Mouse (Mus musculus): ENCODE measurements around the gene Foxred2. TPM values are rescaled to one million over a fixed set of nuclear protein-coding genes. Genes with fewer than 3 reads are reported as not detected.

The Foxred2 gene
- polyA plus RNA-seq, 1 experiment from 2014 or later, result 4.5 TPM

DNA sequence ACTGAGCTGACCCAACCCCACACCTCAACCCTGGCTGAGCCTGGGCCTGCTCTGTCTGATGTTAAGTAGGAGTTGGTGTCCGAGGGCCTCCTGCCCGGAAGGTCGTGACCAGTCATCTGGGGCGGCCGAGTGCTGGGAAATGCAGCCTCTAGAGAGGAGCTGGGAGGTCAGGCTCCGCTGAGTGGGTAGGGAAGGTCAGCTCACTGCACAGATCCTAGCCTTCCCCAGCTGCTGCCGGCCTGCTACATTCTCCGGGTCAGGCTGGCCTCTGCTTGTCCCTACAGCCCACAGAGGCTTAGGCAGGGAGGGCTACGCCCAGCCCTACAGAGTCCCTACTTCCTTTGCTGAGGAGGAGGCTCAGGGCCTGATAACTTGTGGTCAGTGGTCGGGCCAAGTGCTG is 50.0 kb downstream of the Foxred2 start:
- H3K9me3 ChIP-seq (ENCODE audit: control insufficient read depth, low read length), result no peaks in the 10 kb centered on the region
- WGBS, result 48% methylated on average over 10 of the region's 10 CpGs
- peaks cover 23% of the 10 kb centered on the region for H3K4me1 ChIP-seq (ENCODE audit: control insufficient read depth, insufficient read depth, low read length)
- H3K36me3 ChIP-seq (ENCODE audit: control insufficient read depth, insufficient read depth, low read length), result no peaks in the 10 kb centered on the region
- ATAC-seq (ENCODE audit: low read depth), result no peak
- H3K27me3 ChIP-seq (replicated peaks; ENCODE audit: control insufficient read depth, insufficient read depth, low read length), result no peaks in the 10 kb centered on the region
- H3K4me2 ChIP-seq (ENCODE audit: low read depth, low read length), result no peak overlapping the region
- H3K27ac ChIP-seq (replicated peaks; ENCODE audit: low read depth, low read length), result no peak overlapping the region
- H3K9ac ChIP-seq (ENCODE audit: low read depth, low read length), result no peak overlapping the region
- DNase-seq (ENCODE audit: low spot score), result no peak
- no peak overlapping the region for H3K4me3 ChIP-seq (ENCODE audit: low read depth, low read length)

DNA sequence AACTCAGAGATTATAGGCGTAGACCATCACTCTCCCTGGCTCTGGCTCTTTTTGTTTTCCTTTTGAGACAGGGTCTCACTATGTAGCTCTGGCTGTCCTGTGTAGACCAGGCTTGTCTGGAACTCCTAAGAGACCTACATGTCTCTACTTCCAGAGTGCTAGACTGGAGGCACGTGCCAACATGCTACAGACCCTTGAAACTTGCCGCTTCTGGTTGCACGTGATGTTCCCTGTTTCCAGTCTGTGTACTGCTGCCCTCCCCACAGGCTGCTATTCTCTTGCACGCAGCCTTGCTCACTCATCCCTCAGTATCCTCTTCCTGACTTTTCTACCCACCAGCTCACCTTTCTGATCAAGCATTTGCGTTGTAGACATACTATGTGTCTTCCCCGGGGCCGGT is 50.4 kb downstream of the Foxred2 start:
- no peaks in the 10 kb centered on the region for H3K9me3 ChIP-seq (ENCODE audit: control insufficient read depth, low read length)
- H3K36me3 ChIP-seq (ENCODE audit: control insufficient read depth, insufficient read depth, low read length), result no peaks in the 10 kb centered on the region
- peak overlapping the region; percentile 54 for H3K4me2 ChIP-seq (ENCODE audit: low read depth, low read length)
- H3K4me3 ChIP-seq (ENCODE audit: low read depth, low read length), result no peak overlapping the region
- DNase-seq (ENCODE audit: low spot score), result peak; percentile 59
- 74% methylated on average over 8 of the region's 8 CpGs for WGBS
- H3K4me1 ChIP-seq (ENCODE audit: control insufficient read depth, insufficient read depth, low read length), result peaks cover 23% of the 10 kb centered on the region
- no peak for ATAC-seq (ENCODE audit: low read depth)
- H3K27me3 ChIP-seq (replicated peaks; ENCODE audit: control insufficient read depth, insufficient read depth, low read length), result no peaks in the 10 kb centered on the region
- H3K9ac ChIP-seq (ENCODE audit: low read depth, low read length), result 0 out of 2 replicates have a peak overlapping the region, but pooled peaks have one; percentile 58
- no peak overlapping the region for H3K27ac ChIP-seq (replicated peaks; ENCODE audit: low read depth, low read length)

DNA sequence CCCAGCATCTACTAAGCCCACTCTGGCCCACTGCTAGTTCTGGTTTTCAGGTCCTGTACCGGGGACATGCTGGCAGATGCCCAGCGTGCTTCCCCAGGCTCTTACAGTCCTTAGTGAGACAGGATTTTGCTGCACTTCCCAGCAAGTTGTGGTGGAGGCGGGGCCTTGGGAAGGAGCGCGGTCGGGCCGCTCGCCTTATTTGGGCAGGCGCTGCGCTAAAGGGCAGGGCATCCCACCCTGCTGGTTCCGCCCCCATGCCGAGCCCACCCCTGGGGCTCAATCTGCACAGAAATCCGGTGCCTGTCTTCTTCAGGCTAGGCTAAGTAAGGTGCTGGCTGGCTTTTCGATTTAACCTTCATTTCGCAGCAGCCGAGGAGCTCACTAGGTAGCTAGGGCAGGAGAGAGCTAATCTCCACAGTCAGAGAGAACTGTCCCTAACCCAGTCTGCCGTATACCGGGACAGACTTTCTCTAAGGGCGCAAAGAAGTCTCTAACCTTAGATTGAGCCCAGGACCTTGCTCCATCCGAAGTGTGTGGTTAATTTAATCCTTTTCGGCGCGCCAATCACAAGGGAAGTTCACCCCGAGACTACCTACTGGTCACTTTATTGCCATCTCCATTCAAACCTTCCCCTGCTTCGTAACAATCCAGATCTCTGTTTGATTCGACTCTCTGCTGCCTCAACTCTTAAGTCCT is 51.1 kb downstream of the Foxred2 start:
- ATAC-seq (ENCODE audit: low read depth), result peak; percentile 91
- peak overlapping the region; percentile 58 for H3K9ac ChIP-seq (ENCODE audit: low read depth, low read length)
- peak overlapping the region; percentile 30 for H3K4me3 ChIP-seq (ENCODE audit: low read depth, low read length)
- H3K27me3 ChIP-seq (replicated peaks; ENCODE audit: control insufficient read depth, insufficient read depth, low read length), result no peaks in the 10 kb centered on the region
- WGBS, result 3% methylated on average over 24 of the region's 26 CpGs
- no peaks in the 10 kb centered on the region for H3K36me3 ChIP-seq (ENCODE audit: control insufficient read depth, insufficient read depth, low read length)
- DNase-seq (ENCODE audit: low spot score), result peak; percentile 94
- H3K4me1 ChIP-seq (ENCODE audit: control insufficient read depth, insufficient read depth, low read length), result peaks cover 23% of the 10 kb centered on the region
- H3K9me3 ChIP-seq (ENCODE audit: control insufficient read depth, low read length), result no peaks in the 10 kb centered on the region
- peak overlapping the region; percentile 54 for H3K4me2 ChIP-seq (ENCODE audit: low read depth, low read length)
- H3K27ac ChIP-seq (replicated peaks; ENCODE audit: low read depth, low read length), result peak overlapping the region; percentile 70

DNA sequence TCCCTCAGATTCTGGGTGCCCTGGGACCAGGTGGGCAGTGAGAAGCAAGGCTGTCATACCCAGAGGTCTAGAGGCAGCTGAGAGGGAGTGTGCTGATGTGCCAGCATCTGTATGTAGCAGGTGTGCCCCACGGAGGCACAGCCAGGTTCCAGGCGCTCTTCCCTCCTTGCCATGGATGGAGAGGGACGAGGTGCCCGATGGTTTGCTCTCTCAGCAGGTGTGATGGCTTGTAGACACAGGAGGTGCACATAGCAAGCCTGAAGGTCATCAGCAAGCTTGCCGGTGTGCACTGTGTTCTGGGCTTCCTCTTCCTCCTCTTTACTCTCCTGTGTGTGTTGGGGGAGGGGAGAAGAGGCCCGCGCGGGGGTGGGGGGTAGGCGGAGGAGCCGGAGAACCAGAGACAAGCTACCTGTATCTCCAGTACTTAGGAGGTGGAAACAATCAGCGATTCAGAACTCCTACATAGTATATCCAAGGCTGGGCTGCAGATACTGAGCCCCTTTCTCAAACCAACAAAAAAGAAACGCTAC is 52.1 kb downstream of the Foxred2 start:
- ATAC-seq (ENCODE audit: low read depth), result no peak
- Histone ChIP-seq H3K4me3 (ENCODE audit: low read depth, low read length) (no peak overlapping the region), H3K4me2 (ENCODE audit: low read depth, low read length) (peak overlapping the region; percentile 54; the same call in 1 of the 2 replicates), H3K36me3 (ENCODE audit: control insufficient read depth, insufficient read depth, low read length) (no peaks in the 10 kb centered on the region), H3K9ac (ENCODE audit: low read depth, low read length) (no peak overlapping the region), H3K4me1 (ENCODE audit: control insufficient read depth, insufficient read depth, low read length) (peaks cover 23% of the 10 kb centered on the region), H3K9me3 (ENCODE audit: control insufficient read depth, low read length) (no peaks in the 10 kb centered on the region), H3K27me3 (replicated peaks; ENCODE audit: control insufficient read depth, insufficient read depth, low read length) (no peaks in the 10 kb centered on the region), H3K27ac (replicated peaks; ENCODE audit: low read depth, low read length) (no peak overlapping the region)
- DNase-seq (ENCODE audit: low spot score), result no peak
- WGBS, result 25% methylated on average over 10 of the region's 12 CpGs

DNA sequence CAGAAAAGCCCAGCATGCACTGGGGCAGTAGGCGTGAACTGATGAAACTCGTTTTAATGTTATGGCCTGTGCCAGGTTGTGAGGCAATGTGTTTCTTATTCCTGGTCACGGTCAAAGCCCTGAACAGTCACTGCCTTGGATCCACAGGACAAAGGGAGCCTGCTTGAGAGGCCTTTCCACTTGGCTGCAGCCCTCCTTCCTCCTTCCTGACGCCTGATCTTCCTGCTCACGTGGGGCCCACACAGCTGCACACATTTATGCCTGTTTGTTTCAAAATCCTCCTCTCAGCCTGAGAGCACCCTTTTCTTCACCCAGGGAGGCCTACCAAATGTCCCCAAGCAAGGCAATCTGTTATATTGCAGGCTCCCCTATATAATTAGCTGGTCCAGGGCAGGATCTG is 53.3 kb downstream of the Foxred2 start:
- H3K27me3 ChIP-seq (replicated peaks; ENCODE audit: control insufficient read depth, insufficient read depth, low read length), result no peaks in the 10 kb centered on the region
- no peaks in the 10 kb centered on the region for H3K36me3 ChIP-seq (ENCODE audit: control insufficient read depth, insufficient read depth, low read length)
- H3K4me3 ChIP-seq (ENCODE audit: low read depth, low read length), result no peak overlapping the region
- ATAC-seq (ENCODE audit: low read depth), result no peak
- H3K9ac ChIP-seq (ENCODE audit: low read depth, low read length), result no peak overlapping the region
- no peak for DNase-seq (ENCODE audit: low spot score)
- WGBS, result 38% methylated on average over 5 of the region's 5 CpGs
- no peaks in the 10 kb centered on the region for H3K9me3 ChIP-seq (ENCODE audit: control insufficient read depth, low read length)
- H3K4me1 ChIP-seq (ENCODE audit: control insufficient read depth, insufficient read depth, low read length), result peaks cover 23% of the 10 kb centered on the region
- H3K4me2 ChIP-seq (ENCODE audit: low read depth, low read length), result no peak overlapping the region
- peak overlapping the region; percentile 58 for H3K27ac ChIP-seq (replicated peaks; ENCODE audit: low read depth, low read length)

DNA sequence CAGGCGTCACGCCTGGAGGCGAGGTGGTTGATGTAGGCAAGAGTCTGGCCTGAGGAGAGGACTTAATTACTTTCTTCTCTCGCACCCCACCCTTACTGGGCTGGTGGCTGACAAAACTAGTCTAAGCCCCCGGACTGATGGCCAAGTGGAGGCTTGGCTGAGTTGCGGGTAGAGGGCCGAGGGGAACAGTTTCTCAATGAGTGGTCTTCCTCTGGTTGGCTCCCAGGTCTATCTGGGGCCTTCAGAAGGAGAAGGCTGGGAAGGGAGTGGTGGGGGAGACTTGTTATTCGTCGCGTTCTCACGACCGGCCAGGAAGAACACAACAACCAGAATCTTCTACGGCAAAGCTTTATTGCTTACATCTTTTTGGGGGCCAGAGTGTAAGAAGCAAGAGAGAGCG is 61.6 kb downstream of the Foxred2 start:
- no peaks in the 10 kb centered on the region for H3K36me3 ChIP-seq (ENCODE audit: control insufficient read depth, insufficient read depth, low read length)
- H3K9ac ChIP-seq (ENCODE audit: low read depth, low read length), result no peak overlapping the region

DNA sequence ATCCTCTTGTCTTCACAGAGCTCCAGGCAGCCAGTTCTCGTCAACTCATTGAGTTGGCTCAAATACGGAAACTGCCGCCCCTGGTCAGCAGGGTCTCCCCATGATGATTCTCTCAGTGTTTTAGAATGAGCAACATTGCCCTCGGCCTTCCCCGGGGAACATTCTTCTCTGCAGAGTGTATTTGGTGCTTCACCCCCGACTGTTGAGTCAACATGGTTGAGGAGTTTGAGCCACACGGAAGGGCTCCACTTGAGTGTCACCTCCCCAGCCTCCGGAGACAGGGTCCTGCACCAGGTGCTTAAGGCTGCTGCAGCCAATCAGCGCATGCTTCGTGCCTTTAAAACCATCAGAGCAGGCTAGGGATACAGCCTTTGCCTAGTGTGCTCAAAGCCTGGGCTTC is 63.2 kb downstream of the Foxred2 start:
- no peak for ATAC-seq (ENCODE audit: low read depth)
- WGBS, result 63% methylated on average over 10 of the region's 10 CpGs

More for the DNA sequence above, 61.6 kb downstream of the Foxred2 start:
- no peak overlapping the region for H3K27ac ChIP-seq (replicated peaks; ENCODE audit: low read depth, low read length)
- no peak overlapping the region for H3K4me3 ChIP-seq (ENCODE audit: low read depth, low read length)
- H3K4me1 ChIP-seq (ENCODE audit: control insufficient read depth, insufficient read depth, low read length), result no peaks in the 10 kb centered on the region
- H3K4me2 ChIP-seq (ENCODE audit: low read depth, low read length), result no peak overlapping the region
- no peaks in the 10 kb centered on the region for H3K27me3 ChIP-seq (replicated peaks; ENCODE audit: control insufficient read depth, insufficient read depth, low read length)
- DNase-seq (ENCODE audit: low spot score), result no peak
- ATAC-seq (ENCODE audit: low read depth), result no peak
- no peaks in the 10 kb centered on the region for H3K9me3 ChIP-seq (ENCODE audit: control insufficient read depth, low read length)
- whole genome bisulfite sequencing, result 79% methylated on average over 12 of the region's 14 CpGs

DNA sequence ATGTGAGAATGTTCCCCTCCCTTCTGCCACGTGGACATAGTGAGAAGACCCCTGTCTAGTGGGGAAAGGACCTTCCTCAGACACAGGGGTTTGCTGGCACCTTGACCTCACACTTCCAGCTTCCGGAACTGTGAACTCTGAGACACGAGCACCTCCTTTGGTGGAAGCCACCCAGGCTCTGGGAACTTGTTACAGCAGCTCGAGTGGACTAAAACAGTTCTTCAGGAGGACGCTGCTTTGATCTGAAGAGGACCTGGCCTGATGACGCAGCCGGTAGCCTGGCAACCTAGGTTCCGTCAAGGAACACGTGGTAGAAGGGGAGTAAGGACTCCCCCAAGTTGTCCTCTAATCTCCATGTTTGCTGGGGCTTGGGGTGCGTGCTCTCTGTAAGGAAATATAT is 64.1 kb downstream of the Foxred2 start:
- Histone ChIP-seq H3K9ac (ENCODE audit: low read depth, low read length) (no peak overlapping the region), H3K27me3 (replicated peaks; ENCODE audit: control insufficient read depth, insufficient read depth, low read length) (no peaks in the 10 kb centered on the region), H3K9me3 (ENCODE audit: control insufficient read depth, low read length) (no peaks in the 10 kb centered on the region), H3K4me1 (ENCODE audit: control insufficient read depth, insufficient read depth, low read length) (no peaks in the 10 kb centered on the region), H3K4me2 (ENCODE audit: low read depth, low read length) (no peak overlapping the region), H3K4me3 (ENCODE audit: low read depth, low read length) (no peak overlapping the region), H3K36me3 (ENCODE audit: control insufficient read depth, insufficient read depth, low read length) (no peaks in the 10 kb centered on the region), H3K27ac (replicated peaks; ENCODE audit: low read depth, low read length) (no peak overlapping the region)
- 75% methylated on average over 10 of the region's 10 CpGs for WGBS
- no peak for DNase-seq (ENCODE audit: low spot score)
- ATAC-seq (ENCODE audit: low read depth), result no peak

More for the DNA sequence above, 63.2 kb downstream of the Foxred2 start:
- no peak overlapping the region for H3K9ac ChIP-seq (ENCODE audit: low read depth, low read length)
- DNase-seq (ENCODE audit: low spot score), result no peak
- no peaks in the 10 kb centered on the region for H3K27me3 ChIP-seq (replicated peaks; ENCODE audit: control insufficient read depth, insufficient read depth, low read length)
- no peaks in the 10 kb centered on the region for H3K9me3 ChIP-seq (ENCODE audit: control insufficient read depth, low read length)
- no peaks in the 10 kb centered on the region for H3K36me3 ChIP-seq (ENCODE audit: control insufficient read depth, insufficient read depth, low read length)
- H3K4me3 ChIP-seq (ENCODE audit: low read depth, low read length), result no peak overlapping the region
- H3K27ac ChIP-seq (replicated peaks; ENCODE audit: low read depth, low read length), result no peak overlapping the region
- H3K4me1 ChIP-seq (ENCODE audit: control insufficient read depth, insufficient read depth, low read length), result no peaks in the 10 kb centered on the region
- no peak overlapping the region for H3K4me2 ChIP-seq (ENCODE audit: low read depth, low read length)

DNA sequence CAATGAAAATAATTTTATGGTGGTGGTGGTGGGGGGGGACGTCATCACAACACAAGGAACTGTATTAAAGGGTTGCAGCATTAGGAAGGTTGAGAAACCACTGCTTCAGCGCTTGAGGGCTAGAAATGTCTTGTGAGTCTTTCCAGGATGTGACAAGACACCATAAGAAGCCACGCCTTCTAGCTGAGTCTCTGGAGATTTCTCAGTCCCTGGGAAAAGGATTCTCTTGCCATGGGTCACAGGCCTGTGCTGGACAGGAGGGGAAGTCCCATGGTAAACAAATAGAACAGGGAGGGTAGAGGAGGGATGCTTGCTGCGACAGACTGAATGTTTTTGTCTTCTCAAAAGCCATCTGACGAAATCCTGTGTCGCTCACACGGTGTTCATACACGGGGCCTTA is 64.8 kb downstream of the Foxred2 start:
- Histone ChIP-seq H3K4me2 (ENCODE audit: low read depth, low read length) (no peak overlapping the region), H3K4me3 (ENCODE audit: low read depth, low read length) (no peak overlapping the region), H3K27ac (replicated peaks; ENCODE audit: low read depth, low read length) (no peak overlapping the region), H3K4me1 (ENCODE audit: control insufficient read depth, insufficient read depth, low read length) (no peaks in the 10 kb centered on the region), H3K9ac (ENCODE audit: low read depth, low read length) (no peak overlapping the region), H3K27me3 (replicated peaks; ENCODE audit: control insufficient read depth, insufficient read depth, low read length) (no peaks in the 10 kb centered on the region), H3K9me3 (ENCODE audit: control insufficient read depth, low read length) (no peaks in the 10 kb centered on the region), H3K36me3 (ENCODE audit: control insufficient read depth, insufficient read depth, low read length) (no peaks in the 10 kb centered on the region)
- 77% methylated on average over 8 of the region's 8 CpGs for WGBS
- DNase-seq (ENCODE audit: low spot score) (no peak), ATAC-seq (ENCODE audit: low read depth) (no peak)
